Mouse (Mus musculus) gastrocnemius, postnatal 25 days (tissue): ENCODE measurements around the gene Cit. TPM values are rescaled to one million over a fixed set of nuclear protein-coding genes. Genes with fewer than 3 reads are reported as not detected.
A peak's percentile ranks its signal among the peaks of the same experiment; 100 is the strongest.

ENCODE experiments used
- DNase-seq: peaks from one replicate; pipeline ENCODE4 v3.0.0; 2022
- total RNA-seq, 2 experiments: library from RNA; stranded (reverse); gene quantifications; 1 replicate in 1 of 2; 2 replicates in 1 of 2; pipeline ENCODE4 v1.2.3; 2021

The Cit gene
- total RNA-seq, 2 experiments from 2014 or later = 1.4 to 1.8 TPM

DNA sequence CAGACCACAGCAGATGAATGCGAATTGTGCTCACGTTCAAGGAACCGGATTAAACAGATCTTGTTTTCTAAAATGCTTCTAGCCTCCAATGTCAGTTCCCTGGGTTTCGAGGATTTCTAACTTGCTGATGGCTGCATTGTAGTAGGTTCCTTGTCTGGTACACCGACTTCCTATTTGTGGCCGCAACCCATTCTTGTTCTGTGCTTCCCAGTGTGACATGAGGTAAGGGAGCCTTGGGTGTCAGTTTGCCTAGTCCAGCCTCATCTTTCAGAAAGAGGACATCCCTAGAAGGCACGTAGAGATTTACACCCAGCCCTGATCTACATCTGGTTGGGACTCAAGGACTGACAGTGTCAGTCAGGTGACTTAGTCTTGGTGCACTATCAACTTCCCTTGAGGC, 166.6 kb downstream of the Cit start:
- DNase-seq = no peak

DNA sequence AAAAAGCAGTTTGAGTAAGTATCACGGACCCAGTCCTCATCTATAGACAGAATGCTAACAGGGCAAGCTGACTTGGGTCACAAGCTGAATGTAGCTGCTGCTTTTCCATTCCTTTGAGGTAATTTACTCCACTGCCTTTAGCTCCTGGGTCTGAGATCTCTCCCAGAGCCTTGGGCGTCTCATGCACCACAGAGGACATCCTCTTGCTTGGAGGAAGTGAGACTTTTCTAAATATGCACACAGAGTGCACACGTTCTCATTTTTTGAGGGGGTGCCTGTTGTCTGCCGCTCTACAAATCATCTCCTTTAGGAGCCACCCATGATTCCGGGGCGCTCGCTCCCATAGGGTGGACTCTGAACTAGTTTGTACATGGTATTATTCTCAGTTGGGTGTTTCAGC, 167.4 kb downstream of the Cit start:
- no peak for DNase-seq

DNA sequence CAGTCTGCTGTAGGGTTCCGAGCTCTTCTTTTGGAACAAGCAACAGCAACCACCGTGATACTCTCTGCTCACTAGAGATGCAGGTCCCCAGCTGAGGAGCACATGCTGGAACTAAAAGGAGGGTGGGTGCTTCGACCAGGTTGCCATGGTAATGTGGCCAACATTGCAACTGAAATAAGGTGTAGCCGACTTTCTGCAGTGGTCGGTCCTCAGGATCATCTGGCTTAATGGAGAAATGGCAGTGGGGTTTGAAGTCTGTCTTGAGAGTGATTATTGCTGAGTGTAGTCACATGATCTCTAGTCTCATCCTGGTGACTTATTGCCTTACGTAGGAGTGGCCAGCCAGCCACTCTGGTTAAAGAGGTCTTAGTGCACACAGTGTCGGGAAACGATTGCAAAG, 168.7 kb downstream of the Cit start:
- no peak for DNase-seq

DNA sequence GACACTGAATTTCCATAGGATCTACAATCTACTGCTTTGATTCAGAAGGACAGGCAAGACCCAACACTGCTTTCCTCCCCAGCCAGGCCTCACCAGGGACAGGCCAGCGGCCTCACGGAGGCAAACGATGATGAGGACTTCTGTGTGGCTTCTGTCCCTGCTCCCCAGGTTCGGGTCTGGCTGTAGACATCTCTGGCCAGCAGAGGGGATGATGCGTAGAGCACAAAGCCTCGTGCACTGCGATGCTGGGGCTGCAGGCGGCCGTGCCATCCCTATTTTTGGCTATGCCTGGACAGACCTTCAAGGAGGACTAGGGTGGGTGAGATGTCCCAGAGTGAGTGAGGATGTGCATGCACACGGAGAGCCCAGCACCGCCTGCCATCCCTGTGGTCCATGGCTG, 169.2 kb downstream of the Cit start:
- DNase-seq = no peak

DNA sequence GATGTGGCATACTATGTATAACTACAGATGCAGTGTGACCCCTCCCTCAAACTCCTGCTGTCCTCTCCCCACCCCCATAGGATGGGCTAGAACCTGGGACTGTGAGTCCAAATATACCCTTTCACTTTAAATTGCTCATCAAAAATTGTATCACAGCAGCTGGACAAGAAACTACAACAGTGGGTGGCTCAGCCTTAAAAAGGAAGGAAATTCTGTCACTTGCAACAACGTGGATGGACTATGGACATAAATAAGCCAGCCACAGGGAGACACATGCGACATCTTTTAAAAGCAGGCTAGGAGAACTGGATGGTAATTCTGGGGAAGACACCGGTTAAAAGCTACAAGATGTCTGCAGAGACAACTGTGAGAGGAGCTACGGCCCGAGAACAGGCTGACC, 171.5 kb downstream of the Cit start:
- no peak for DNase-seq

DNA sequence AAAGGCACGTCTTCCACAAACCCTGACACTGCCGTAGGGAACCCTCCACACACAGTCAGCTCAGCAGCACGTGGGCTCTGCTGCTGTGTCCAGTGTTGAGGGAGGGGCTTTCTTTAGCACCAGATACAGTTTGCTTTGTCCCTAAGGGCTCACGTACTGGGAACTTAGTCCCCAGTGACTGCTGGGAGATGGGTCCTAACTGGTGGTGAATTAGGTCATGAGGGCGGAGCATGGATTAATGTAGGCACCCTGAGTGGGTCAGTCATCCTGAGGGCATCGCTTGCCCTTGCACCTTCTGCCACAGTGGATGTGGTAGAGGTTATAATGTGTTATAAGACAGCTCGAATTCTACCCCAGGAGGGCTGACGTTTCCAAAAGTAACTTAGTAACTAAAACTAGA, 172.3 kb downstream of the Cit start:
- DNase-seq = no peak

DNA sequence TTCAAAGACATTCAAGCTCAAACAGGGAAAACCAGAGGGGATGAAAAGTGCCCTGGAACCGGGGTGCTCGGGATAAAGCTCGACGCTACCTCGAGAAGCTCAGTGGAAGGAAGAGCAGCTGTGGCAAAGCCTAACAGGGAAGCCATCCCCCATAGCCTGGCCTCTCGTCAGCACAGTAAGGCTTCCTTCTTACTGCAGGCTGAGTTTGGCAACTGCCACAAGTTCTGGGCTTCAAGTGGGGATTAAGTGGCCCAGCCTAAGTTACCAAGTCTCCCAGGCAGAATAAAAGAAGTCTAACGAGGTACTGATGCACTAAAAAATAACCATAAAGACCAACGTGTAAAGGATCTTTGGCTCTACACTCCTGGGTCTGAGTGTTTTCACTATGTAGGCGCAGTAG, 173.1 kb downstream of the Cit start:
- DNase-seq = no peak

DNA sequence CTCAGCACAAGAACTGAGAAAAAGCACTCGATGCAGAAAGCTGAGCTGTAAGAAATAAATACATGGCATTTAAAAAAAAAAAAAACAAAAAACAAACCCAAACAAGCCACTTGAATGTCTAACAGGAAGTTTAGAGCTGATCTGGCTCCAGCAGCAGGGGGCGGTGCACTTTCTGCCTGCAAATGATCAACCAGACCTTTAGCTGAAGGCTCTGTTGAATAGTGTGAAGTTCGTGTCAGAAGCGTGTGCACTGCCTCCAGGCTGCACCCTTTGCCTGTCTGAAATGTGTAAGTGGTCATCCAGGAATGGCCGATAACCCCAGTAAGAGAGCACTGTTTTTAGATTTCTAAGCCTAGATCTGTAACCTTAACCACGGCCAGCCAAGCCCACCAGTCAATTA, 173.7 kb downstream of the Cit start:
- DNase-seq = no peak

DNA sequence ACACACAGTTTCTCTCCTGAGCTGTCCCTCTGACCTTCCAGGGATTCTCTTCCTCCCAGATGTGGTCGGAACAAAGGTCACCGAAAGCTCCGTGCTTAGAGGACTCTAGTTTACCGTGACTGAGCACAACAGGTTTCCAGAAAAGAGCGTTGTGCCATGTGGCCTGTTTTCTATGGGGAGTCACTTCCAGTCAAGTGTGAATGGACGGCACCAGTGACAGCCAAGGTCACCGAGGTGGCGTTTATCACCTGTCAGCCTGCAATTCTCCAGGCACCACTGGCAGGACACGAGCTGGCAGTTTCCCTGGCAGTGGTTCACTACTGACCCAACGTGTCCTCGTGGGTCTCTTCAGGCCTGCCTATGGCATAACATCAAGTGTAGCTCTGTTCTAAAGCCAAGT, 174.3 kb downstream of the Cit start:
- DNase-seq = peak; percentile 54

DNA sequence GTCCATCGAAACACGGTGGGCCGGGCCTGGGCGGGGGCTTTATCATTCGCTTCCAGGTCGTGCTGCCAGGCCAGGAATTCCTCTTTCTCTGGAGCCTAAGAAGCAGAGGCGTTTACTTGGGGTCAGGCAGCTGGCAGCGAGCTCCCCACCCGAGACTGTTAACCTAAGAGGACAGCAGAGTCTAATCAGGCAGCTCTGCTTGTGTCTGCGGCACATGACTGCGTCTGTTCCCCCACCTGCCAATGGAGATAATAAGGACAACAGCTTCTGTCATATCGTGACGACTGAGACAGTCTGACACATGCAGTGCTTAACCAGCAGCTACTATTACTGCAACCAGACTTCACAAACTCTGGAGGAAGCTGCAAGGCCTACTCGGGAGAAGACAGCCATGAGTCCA, 176.5 kb downstream of the Cit start:
- no peak for DNase-seq

DNA sequence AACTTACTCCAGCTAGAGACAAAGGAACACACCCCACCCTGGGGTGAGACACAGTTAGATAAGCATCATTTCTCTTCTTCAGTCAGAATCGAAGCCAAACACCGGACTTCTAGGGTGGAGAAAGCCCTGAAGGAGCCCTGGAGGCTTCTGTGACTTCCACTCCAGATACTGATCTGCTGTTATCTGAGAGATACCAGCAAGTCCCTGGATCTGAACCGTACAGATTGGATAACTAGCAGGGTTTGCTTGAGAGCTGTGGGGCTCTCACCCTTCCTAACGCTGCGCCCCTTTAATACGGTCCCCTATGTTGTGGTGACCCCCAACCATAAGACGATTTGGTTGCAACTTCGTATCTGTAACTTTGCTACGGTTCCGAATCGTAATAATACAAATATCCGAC, 177.1 kb downstream of the Cit start:
- no peak for DNase-seq

DNA sequence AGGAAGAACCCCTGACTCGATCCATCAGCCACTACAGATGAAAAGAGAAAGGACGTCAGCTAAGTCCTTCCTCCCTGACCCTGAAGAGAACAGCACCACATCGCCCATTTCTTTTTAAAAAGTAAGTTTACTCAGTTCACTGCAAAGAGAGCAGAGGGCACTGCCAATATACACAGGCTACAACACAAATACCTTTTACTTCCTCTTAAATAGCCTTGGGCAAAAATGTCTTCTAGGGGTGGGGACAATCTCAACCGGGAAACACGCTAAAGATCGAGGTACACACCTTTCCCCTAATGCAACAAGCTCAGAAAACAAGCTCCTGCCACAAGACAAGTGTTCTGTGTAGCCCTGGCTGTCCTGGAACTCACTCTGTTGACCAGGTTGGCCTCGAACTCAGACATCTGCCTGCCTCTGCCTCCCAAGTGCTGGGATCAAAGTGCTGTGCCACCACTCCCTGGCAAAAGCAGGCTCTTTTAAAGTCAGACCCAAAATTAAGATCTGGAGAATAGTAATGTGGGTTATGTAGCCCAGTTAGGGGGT, 177.7 kb downstream of the Cit start:
- no peak for DNase-seq

DNA sequence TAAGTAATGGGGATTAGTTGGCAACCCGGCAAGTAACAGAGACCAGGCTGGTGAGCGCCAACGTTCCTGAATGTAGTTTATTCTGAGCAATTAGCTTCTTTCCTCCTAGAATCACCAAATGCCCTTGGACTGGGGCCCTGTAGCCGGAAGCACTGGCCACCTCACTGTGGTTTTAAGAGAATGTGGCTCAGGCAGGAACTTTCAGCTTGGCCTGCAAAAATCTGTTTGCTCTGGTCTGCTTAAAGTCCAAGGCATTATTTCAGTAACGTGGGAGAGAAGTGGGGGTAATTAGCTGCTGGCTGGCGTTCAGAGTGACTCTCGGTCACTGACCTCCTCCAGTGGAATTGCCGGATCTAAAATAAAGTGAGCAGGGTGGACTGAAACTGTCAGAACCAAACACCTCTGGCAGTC, 178.2 kb downstream of the Cit start:
- DNase-seq = no peak

DNA sequence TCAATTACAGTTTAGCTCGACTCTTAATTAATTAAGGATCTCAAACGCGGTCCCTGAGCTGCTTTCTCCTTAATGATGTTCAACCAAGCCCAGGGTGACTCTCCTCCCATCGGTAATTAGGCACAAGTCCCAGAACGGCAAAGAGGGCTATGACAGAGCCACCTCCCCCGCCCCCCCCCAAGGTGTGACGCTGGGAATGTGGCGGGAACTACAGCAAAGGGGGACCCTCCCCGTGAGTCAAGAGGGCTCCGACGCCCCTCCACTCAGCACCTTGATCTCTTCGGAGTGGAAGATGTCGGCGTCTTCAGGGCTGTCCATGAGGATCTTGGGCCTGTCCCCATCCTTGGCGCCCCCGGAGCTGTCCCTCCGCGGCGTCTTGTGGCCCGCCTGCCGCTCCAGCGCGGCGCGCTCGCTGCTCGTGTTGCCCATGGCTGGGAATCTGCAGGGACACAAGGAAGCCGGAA, 178.8 kb downstream of the Cit start:
- DNase-seq = no peak

DNA sequence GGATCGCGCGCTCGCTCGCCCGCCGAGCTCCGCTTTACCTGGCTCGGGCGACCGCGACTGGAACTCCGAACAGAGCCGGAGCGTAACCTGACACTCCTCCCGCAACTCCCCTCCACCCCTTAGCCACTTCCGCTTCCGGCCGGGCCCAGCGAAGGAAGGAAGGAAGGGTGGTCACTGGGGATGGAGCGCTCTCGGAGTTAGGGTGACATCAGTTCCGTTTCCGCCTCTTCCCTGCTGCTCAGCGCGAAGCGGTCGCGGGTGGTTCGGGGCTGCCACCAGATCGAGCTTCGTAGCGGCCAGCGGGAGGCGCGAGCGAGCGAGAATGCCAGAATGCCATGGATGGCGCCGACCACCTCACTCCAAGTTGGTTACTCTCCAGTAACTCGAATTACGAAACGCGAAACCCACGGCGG, 179.3 kb downstream of the Cit start, which contains the start of gene Prkab1:
Gene Prkab1, minus strand, starts transcription at position 182 of the 413 bp plus-strand sequence.
- DNase-seq = peak; percentile 94

DNA sequence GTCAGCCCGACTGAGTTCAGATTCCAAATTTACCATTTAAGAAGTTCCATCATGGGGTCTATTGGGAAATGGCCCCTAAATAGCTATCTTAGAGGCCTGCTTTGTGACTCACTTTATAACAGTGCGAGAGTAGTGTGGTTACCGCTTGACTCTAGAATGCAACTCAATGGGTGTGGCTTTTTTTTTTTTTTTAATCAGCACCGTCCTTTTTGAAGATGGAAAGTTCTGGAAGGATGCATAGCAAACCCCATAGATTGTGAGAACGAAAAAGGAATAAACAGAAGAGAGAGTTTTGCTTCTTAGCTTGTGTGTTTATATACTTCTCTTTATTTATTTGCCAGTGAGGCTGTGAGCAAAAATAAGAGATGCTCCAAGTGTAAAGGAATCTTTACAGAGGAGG, 181.0 kb downstream of the Cit start:
- DNase-seq = no peak

DNA sequence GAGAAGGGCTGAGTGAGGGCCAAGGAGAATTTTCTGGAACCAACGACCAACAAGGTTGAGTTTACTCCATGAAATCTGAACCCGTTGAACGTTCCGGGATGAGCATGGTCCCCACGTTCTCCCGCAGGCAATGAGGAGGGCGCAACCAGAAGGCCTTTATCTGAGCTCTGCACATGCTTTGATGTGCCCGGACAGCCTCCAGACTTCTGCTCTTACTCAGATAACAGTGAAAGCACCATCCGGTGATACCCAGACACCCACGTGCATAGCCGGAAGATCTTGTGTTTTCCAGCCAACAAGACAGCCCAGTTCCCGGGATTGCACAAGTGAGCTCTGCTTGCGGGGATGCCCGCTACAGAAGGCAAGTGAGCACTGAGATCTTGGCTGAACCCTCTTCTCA, 181.5 kb downstream of the Cit start:
- no peak for DNase-seq

DNA sequence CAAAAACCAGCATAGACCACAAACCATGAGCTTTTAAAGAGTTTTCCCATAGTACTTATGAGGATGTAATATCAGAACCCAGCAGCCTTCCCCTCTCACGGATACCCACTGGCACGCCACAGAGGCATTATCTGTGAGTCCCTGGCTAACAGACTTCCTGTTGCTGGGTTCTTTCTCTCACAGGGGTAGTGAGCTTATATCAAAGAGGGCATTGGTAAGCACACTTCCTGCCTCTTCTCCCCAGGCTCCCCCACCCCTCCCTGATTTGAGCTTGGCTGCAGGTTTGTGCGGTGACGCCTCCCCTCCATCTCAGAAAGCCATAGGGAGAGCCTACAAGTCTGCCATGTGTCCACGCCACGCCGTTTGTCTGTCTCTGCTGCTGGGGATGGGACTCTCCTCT, 184.0 kb downstream of the Cit start:
- DNase-seq = no peak

DNA sequence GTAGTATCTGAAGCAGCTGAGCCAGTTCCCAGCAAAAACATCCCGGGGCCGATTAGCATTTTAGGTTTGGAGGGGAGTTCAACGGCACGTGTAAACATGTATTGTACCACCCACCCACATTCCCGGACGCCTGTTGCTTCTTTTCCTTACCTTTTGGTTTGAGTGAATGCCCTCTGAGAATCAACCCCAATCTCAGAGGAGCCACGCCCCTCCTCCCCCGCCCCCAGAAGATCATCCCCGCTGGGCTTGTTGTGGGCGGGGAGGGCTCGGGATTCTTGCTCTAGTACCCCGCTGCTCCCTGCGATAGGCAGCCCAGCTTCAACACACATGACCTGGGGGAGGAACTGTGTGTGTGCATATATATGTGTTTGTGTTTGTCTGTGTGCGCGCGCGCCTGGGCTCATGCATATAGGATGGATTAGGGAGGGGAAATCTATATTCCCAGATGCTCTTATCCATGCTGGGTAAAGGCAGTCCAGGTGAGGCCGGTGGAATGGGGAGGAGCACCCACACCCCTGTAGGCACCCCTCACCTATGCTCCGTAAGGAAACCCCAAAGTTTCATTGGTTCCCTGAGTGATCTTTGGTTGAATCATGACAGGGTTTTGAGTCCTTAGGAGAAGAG, 185.6 kb downstream of the Cit start:
- DNase-seq = no peak

DNA sequence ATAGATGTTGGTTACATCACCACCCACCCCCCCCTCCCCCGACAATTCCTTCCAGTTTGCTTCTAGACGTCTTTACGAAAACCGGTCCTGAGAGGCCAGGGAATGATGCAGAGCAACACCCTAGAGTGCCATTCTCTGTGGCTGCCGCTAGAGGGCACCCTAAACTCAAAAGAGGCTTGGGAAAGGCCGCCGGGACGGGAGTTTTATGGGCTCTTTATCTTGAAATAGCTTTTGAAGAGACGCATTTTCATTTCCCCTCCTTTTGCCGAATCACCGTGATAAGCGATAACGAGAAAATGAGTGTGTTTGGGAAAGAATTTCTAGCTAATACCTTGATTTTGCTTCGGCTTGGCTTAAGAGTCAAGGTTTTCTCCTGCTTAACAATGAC, 186.1 kb downstream of the Cit start:
- peak; percentile 56 for DNase-seq

DNA sequence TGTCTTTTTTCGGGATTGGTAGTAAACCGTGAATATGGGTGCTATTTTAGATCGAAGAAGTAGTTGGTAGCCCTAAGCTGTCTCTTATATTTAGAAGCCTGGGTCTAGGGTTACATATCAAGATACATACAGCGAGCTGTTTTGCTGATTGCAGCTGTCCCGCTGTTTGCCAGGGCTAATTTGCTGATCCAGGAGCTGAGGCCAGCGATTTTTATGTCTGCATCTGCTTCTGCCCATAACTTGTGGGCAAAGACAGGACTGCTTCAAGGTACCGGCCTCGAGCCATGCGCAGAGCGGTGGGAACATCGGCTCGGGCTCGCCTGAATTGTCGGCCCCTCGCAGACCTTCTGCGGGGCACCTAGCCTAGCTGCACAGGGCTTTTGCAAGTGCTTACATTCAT, 191.4 kb downstream of the Cit start:
- peak; percentile 82 for DNase-seq

DNA sequence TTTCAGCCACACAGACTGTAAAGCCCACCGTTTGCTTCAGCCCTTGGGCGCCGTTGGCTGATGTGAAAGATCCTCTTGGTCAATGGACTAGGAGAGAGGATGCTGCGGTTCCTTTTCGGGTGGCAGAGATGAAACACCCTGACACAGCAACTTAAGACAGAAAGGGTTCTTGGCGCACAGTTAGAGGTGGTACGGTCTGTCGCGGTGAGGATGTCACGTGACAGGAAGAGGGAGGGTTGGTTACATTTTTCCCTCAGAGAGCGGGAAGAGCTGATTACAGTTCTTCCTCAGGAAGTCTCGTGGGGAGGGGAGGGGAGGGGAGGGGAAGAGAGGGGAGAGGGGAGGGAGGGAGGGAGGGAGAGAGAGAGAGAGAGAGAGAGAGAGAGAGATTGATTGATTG, 192.7 kb downstream of the Cit start:
- DNase-seq = no peak

DNA sequence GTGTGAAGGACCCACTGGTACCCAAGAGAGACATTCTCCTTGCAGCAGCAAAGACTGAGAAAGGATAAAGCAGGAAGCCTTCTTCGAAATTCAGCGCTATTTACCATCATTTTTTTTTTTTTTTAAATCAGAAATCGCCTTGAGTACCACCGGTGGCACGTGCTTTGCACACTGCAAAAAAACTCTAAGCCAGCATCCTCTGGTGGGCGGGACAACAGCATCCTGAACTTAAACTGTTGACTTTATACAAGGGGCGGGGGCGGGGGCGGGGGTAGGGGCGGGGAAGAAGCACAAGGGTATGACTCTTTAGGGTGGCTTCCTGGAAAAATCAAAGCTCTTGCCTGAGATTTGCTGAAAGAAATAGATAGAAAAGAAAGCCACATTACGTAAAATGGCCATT, 194.6 kb downstream of the Cit start:
- no peak for DNase-seq

DNA sequence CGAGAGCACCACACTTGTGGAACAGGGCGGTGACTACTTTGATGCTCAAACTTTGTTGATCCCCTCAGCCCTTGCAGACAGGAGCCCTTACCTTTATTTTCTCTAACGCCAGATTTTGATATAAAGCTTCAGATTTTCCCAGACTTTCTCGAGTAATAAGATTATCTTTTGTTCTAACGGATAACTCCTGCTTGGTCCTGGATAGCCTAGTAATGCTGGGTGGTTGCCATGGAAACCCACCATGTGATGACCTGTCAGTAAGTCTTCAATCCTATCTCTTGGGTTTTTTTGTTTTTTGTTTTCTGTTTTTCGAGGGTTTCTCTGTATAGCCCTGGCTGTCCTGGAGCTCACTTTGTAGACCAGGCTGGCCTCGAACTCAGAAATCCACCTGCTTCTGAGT, 197.2 kb downstream of the Cit start:
- DNase-seq = no peak

DNA sequence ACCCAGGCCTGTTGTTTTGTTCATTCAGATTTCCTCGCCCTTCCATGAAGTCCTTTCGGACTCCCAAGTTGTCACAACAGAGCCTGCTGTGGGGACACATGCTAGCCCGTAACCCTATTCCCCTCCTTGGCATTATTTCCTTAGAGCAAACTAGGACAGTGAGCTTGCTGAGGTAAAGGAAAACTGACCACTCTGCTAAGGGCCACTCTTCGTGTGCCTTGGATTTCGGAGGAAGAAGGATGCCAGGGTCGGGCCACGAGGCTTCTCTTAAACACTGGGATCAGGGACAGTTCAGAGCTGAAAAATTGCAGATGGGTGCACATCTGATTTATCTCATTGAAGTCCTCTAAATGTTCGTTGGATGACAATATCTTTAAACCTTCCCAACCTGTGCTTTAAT, 200.5 kb downstream of the Cit start:
- DNase-seq = peak; percentile 41
